Mouse (Mus musculus): ENCODE measurements around the gene Pdzph1.

DNA sequence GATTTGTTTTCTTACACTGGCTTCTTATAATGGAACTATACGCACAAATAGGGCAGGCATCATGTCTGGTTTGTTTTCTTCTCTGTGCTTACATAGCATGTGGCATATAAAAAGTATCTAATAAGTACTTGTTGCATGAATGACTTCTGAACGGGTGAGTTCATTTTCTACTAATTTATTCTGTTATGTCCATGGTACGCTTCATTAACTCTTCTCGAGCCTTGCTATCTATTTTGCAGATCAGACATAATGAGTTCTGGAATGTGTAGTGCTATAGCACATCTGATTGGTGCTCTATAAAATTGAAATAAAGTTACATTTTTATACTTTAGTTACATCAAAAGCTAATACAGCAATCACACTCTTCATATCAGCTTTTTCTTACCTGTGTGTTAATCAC lies 71.2 kb downstream of the Pdzph1 start:
- TF ChIP-seq MYOD1 (IDR thresholded peaks at IDR 0.05; ENCODE audit: control insufficient read depth, insufficient read length, low read depth), result no peak
- no peak for TF ChIP-seq USF1 (IDR thresholded peaks at IDR 0.05; ENCODE audit: low read depth)
- TF ChIP-seq MAX (IDR thresholded peaks at IDR 0.05), result no peak
- TF ChIP-seq CTCF (IDR thresholded peaks at IDR 0.05; ENCODE audit: control insufficient read depth, insufficient read depth, insufficient read length), result no peak
- TF ChIP-seq CEBPB (IDR thresholded peaks at IDR 0.05; ENCODE audit: low read depth), result no peak
